Mouse (Mus musculus) right cerebral cortex, postnatal 36 days (tissue): ENCODE measurements around the gene Zfp697.
"Not testable (repeated sequence)": the region's sequence is repeated elsewhere in the genome, so short reads cannot be mapped to it uniquely, and the experiment has no call there.

ENCODE experiments used
- DNase-seq, 2 experiments: peaks; one replicate each; pipeline ENCODE4 v3.0.0; 2022; ENCODE audit warnings: low spot score in 2 of 2, mixed read lengths in 1 of 2

The Zfp697 gene

DNA sequence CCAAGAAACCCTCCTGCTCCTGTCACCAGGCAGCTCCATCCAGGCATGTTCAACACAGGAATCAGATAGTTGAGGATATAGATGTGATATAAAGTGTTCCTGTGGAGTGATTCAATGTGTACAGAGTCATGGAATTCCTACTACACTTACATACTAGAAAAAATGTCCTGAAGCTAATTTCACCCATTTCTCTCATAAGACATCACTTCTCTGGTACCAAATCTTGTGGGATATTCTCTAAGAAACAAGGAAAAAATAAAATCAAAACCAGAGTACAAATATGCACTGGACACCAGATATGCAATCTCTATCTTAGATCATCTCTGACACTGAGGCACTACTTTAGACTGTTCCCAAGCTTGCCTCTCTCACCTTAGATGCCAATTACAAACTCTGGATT, 247.9 kb downstream of the Zfp697 start, which contains the start of gene Hsd3b5:
Gene Hsd3b5, minus strand, starts transcription at position 101 of the 400 bp plus-strand sequence.
- DNase-seq, result no peak

DNA sequence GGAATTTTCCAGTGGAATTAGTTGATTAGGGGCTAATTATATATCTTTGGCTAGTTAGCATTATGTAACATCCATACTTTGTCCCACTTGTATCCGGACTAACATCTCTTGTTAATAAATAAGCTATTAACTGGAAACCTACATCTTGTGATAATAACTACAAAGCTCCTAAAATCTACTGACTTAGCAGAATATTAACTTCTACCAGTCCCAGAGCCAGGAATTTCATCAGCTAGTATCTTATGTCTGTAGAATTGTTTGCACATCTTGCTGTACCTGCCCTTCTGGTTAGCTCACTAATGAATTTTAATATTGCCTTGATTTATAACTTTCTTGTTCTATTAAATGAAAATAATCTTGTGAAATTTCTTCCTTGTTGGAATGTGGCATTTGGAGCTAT, 252.9 kb downstream of the Zfp697 start:
- no peak for DNase-seq

DNA sequence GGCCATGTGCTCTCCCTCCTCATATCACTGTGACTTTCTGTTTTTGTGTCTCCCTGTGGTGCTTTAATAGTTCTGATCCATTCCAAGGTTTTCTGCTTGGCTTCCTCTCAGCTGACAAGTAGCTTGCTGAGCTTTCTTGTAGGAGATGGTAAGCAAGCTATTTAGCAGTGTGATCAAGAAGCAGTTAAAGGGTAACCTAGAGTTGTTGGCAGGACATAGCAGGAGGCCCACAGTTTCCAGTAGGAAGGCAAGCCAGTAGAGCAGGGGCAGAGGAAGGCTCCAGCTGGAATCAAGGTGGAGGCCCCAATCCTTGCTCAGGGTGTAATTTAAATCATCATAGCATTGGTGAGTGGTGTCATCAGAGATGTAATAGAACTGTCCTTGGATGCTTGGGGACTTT, 298.5 kb downstream of the Zfp697 start:
- no peak for DNase-seq

DNA sequence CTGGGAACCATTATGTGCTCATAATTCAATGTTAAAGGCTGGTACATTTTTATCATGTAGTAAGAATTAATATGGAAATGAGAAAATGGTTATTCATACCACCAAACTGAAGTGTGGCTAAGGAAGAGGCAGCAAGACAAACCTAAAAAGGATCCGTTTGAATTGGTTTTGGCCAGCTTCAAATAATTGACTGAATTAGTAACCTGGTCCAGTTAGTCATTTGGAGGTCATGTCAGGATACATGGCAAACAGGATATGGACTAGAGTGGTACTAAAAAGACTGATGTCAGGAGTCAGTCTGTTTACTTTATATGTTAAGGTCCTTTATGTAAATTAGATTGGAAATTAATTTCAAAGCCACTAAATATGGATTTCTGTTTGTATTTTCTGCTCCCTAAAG, 300.1 kb downstream of the Zfp697 start:
- no peak for DNase-seq

DNA sequence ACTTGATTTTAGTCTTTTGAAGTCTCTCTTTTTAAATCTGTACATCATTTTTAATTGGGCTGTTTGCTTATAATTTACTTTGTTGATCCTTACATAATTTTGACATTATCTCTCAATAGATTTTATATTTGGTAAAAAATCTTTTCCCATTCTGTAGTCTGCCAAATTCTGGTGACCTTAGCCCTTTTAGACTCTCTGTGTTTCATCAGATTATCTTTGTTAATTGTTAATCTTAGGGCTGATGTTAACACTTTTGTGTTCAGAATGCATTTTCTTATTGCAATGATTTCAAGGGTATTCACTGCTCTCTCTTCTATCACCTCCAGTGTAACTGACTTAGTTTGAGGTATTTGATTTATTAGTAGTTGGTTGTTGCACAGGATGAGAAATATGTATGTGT, 338.5 kb downstream of the Zfp697 start:
- no peak for DNase-seq

DNA sequence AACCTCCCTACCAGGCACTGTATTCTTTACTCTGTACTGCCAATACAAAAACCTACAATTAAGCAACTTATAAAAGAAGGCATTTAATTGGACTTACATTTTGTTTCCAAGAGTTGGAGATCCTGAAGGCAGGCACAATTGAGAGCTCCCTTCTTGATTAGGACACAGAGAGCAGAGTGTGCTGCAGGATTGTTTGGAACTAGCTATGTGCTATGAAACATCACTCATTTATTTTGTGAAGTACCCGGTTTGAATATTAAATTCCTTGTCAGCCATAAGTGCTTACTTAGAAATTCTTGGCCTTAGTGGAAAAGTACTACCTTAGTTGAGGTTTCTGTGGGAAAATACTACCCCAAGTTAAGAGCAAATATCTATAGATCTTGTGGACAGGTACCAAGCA, 342.1 kb downstream of the Zfp697 start, which contains the start of gene Hsd3b2:
Gene Hsd3b2, minus strand, starts transcription at position 168 of the 400 bp plus-strand sequence.
- DNase-seq, result no peak

DNA sequence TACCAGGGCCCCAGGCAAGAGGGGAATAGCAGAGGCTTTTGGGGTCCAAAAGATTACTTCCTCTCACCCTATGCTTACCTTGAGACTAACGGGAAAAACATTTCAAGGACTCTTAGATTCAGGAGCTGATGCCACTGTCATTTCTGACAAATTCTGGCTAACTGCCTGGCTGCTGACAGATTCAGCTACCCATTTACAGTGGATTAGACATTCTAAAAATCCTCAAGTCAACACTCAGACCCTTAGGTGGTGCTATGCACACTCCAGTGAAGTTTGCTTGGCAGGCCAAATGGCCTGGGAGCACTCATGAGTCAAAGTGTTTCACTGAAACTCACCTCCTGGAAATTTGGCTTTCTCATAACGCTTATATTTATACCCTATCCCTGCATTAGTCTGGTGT, 344.0 kb downstream of the Zfp697 start:
- DNase-seq, result no peak

DNA sequence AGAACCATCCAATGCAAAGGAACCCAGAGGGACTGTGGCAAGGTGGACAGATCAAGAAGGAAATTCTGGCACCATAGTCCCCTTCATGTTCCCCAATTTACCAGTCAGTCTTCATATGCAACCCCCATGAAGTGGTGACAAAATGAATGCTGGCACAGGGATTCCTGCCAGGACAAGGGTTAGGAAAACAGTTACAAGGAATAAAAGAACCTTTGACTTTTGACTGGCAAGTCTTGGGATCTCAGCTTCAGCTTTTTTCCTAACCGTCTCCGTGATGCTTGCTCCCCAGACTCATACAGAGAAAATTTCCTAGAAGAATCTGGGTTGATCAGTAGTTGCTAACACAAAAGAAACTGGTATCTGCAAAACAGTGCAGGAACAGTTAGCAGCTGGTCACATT, 351.5 kb downstream of the Zfp697 start:
- DNase-seq, result no peak

DNA sequence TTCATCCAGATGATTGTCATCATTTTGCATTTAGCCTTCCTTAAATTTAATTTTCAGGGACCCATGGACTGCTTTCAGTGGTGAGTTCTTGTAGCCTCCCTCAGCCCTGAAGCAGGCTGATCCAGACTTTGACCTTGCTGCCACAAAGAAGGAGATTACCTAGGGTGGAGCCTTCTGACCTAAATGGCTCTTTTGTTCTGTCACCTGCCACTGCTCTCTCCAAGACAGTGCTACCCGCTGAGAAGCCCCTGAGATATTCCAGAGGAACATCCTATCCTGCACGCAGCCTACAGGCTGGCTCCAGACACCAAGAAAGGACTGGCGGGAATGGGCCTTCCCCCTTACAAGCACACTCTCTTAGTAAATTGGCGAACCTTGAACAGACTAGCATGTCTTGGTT, 352.1 kb downstream of the Zfp697 start:
- DNase-seq, result no peak

DNA sequence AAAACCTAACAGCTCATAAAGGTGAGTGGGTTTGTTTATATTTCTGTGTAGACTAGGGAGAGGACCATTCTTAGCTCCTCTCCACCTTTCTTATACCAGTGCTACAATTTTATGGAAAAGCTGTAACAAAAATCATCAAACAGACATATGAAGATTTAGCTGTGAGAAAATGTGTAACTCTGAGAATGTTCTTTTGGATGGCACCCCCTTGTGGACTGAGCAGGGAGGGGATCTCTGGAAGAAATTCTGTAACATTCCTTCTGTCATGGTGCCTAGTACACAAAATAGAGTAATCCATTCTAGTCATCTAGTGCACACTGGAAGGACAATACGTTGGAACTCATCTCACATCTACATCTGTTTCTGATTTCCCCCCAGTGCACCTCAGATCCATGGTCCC, 358.8 kb downstream of the Zfp697 start:
- not testable (repeated sequence) for DNase-seq

DNA sequence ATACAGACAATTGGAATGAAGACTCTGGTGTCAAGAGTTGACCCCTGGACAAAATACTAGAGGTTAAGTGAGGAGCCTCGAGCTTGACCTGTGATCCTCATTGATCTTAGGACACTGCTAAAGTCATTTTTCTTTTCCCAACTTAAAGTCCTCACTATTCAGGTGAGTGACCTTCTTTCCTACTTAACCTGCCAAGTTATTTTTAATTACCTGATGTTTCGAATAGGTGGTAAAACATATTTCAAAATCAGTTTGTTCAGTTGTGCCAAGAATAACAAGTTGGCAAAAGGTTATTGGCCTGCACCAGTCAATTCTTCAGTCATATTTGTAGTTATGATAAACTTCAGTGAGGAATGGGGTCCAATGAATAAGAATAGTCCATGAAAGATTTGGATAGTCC, 369.9 kb downstream of the Zfp697 start:
- no peak for DNase-seq

DNA sequence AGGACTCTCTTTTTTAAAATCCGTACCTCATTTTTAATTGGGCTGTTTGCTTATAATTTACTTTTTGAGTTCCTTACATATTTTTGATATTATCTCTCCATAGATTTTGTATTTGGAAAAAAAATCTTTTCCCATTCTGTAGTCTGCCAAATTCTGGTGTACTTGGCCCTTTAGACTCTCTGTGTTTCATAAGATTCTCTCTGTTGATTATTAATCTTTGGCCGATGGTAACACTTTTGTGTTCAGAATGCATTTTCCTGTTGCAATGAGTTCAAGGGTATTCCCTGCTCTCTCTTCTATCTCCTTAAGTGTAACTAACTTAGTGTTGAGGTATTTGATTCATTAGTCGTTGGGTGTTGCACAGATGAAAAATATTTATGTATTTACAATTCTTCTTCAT, 374.6 kb downstream of the Zfp697 start:
- no peak for DNase-seq

DNA sequence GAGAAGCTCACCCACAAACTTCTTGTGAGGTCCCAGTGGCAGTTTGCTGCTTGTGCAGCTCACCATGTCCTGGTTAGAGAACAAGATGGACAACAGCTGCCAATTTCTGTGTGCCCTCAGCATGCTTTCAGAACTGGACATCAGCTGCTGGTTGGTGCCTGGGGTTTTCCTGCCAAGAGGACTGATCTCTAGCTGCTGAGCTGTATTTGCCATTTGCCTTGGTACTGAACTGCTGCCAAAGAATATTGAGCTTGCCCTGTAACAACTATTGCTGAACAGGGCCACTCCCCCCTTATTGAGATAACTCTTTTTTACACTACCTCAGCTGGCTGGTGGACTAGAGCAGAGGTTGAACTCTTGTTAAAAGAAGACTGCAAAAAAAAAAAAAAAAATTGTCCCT, 381.9 kb downstream of the Zfp697 start:
- no peak for DNase-seq

DNA sequence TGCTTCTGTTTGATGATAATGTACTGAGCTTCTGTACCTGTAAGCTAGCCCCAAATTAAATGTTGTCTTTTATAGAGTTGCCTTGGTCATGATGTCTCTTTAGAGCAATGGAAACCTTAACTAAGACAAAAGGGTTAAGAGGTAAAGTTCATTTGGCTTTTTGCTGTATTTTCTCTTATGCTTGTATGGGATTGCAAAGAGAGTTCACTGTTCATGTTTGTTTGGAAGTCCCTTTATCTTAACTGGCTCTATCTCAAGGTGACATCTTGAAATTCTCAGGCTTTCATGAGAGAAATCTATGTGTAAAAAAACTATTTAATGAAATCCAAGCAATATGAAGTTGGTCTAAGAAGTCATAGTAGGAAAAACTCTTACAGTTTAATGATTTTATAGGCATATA, 398.7 kb downstream of the Zfp697 start:
- no peak for DNase-seq

DNA sequence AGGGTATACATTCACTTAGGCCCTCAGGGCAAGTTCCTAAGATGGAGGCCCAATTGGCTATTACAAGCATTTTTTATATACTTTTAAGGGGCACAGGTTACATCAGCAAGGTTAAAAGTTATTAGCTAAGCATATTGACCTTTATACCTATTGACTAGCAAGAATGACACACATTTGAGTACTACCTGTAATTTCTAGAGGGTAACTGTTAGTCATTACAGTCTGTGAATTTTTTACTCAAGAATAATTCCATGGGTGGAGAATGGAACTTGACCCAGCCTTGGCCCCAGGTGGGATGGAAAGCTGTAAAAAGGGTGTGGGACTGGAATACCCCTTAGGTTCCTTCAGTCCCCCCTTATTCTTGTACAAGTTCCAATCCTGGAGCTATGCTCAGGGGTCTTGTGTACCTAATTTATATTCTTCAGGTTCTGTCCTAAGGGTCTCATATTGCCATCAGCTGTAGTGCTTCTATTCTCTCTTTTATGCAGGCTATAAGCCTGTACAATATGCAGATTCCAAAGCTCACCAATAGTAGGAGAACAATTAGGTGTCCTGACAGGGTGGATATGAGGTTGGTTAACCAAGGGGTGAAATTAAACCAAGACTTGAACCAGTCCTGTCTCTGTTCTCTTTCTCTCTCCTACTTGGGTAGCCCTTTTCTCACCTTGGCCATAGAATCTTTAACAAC, 400.1 kb downstream of the Zfp697 start:
- no peak for DNase-seq

DNA sequence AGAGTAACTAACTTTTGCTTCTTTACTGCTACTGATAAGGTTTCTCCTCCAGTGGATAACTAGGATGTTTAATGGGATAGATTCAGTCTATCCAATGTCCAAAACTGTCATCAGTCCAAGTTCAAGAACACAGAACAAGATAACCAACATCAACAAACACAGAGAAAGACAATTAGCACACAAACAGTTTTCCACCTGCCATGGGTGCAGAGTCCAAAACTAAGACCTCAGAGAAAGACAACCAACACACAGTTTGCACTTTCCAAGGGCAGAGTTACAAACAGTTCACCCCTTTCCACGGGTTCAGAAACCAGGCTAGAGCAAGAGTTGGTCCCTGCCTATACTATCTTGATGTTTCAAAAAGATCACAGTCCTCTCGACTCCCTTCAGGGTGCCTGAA, 404.3 kb downstream of the Zfp697 start:
- no peak for DNase-seq
